ENCODE assay signal across 28 mouse cellular contexts in the genomic region with DNA sequence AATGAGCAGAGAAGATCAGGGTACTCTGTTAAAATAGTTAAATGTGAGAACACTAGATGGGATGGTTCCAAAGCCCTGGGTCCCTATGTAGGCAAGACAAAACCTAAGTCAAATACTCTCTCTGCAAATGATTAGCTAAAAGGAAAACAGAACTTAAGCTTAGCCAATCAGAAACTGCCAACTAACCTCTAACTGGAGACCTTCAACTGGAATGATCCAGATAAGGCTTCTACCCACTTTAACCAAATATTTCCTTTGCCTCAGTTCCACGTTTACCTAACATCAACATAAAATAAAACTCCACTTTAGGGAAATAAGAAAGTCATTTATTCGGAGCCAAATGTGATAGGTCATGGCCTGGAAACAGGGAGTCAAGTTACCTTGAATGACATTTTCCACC.
A peak's percentile ranks its signal among the peaks of the same experiment; 100 is the strongest.
DNase-seq lines count a peak whose midpoint lies in the region; ATAC-seq and TF ChIP-seq lines count a peak whose summit lies in the region.
"Had no signal": no experiment of that assay in that cellular context is flagged by ENCODE, and none has a peak within 500 bp of the region (broad histone marks: within the 10 kb centered on the region; RNA-seq: fewer than 3 reads in every experiment).

No protein-coding gene starts in this region.

- no peaks in the 10 kb centered on the region for H3K36me3 ChIP-seq in liver, adult 2 months (ENCODE audit: control insufficient read depth, insufficient read depth, low read length)
- no peaks in the 10 kb centered on the region for H3K36me3 ChIP-seq in liver, embryonic 11.5 days (ENCODE audit: control insufficient read depth, insufficient read depth, low read length)
- H3K36me3 ChIP-seq in stomach, embryonic 14.5 days (ENCODE audit: control insufficient read depth, insufficient read depth, low read length): no peaks in the 10 kb centered on the region
- H3K36me3 ChIP-seq: embryonic facial prominence, embryonic 12.5 days; hindbrain, embryonic 10.5 days; hindbrain, embryonic 15.5 days; limb, embryonic 13.5 days; lung, embryonic 15.5 days; midbrain, embryonic 12.5 days; neural tube, embryonic 13.5 days had no signal

- H3K79me2 ChIP-seq in liver, adult 2 months (ENCODE audit: control insufficient read depth, insufficient read depth, low read length): no peaks in the 10 kb centered on the region

- H3K27me3 ChIP-seq in liver, adult 2 months (ENCODE audit: control insufficient read depth, insufficient read depth, low read length): no peaks in the 10 kb centered on the region
- H3K27me3 ChIP-seq in liver, embryonic 11.5 days (replicated peaks; ENCODE audit: control insufficient read depth, insufficient read depth, low read length): no peaks in the 10 kb centered on the region
- no peaks in the 10 kb centered on the region for H3K27me3 ChIP-seq in stomach, embryonic 14.5 days (ENCODE audit: control insufficient read depth, insufficient read depth, low read length)
- H3K27me3 ChIP-seq: CH12.LX; embryonic facial prominence, embryonic 12.5 days; hindbrain, embryonic 15.5 days; limb, embryonic 13.5 days; lung, embryonic 15.5 days; megakaryocyte, embryonic 14.5 days; midbrain, embryonic 12.5 days; neural tube, embryonic 13.5 days had no signal

- H3K4me3 ChIP-seq in liver, adult 2 months (ENCODE audit: insufficient read depth, low read depth, low read length): no peak overlapping the region
- no peak overlapping the region for H3K4me3 ChIP-seq in liver, embryonic 11.5 days (ENCODE audit: low read depth, low read length)
- no peak overlapping the region for H3K4me3 ChIP-seq in brown adipose tissue, adult 24 weeks (ENCODE audit: insufficient read depth, low read depth, low read length)
- no peak overlapping the region for H3K4me3 ChIP-seq in stomach, embryonic 14.5 days (ENCODE audit: low read depth, low read length)
- H3K4me3 ChIP-seq: embryonic facial prominence, embryonic 12.5 days; hindbrain, embryonic 10.5 days; hindbrain, embryonic 15.5 days; left cerebral cortex, adult 2 months; limb, embryonic 13.5 days; lung, embryonic 15.5 days; megakaryocyte, embryonic 14.5 days; midbrain, embryonic 12.5 days; neural tube, embryonic 13.5 days had no signal

- no peak overlapping the region for H3K27ac ChIP-seq in liver, adult 2 months (replicated peaks; ENCODE audit: insufficient read depth, low read depth, low read length)
- no peak overlapping the region for H3K27ac ChIP-seq in liver, embryonic 11.5 days (ENCODE audit: low read depth, low read length)
- 0 out of 2 replicates have a peak overlapping the region, but pooled peaks have one; percentile 5 for H3K27ac ChIP-seq in brown adipose tissue, adult 24 weeks (replicated peaks; ENCODE audit: low read depth, low read length)
- H3K27ac ChIP-seq in stomach, embryonic 14.5 days (ENCODE audit: low read length): no peak overlapping the region
- H3K27ac ChIP-seq: embryonic facial prominence, embryonic 12.5 days; hindbrain, embryonic 10.5 days; hindbrain, embryonic 15.5 days; left cerebral cortex, adult 2 months; limb, embryonic 13.5 days; lung, embryonic 15.5 days; midbrain, embryonic 12.5 days; neural tube, embryonic 13.5 days had no signal

- no peak overlapping the region for H3K4me2 ChIP-seq in liver, embryonic 11.5 days
- H3K4me2 ChIP-seq in stomach, embryonic 14.5 days (replicated peaks; ENCODE audit: low read depth, low read length): no peak overlapping the region
- H3K4me2 ChIP-seq: embryonic facial prominence, embryonic 12.5 days; hindbrain, embryonic 15.5 days; limb, embryonic 13.5 days; lung, embryonic 15.5 days; midbrain, embryonic 12.5 days; neural tube, embryonic 13.5 days had no signal

- ATAC-seq in liver, embryonic 11.5 days (replicated peaks; ENCODE audit: low FRiP score): no peak
- peak; percentile 81; the same call in 1 of the 2 replicates for ATAC-seq in stomach, embryonic 14.5 days (ENCODE audit: insufficient number of reproducible peaks, insufficient read depth, low FRiP score, low read depth)
- no peak for ATAC-seq in erythroid progenitor cell, adult 5-6 weeks (replicated peaks; ENCODE audit: low FRiP score, poor library complexity, severe bottlenecking)
- ATAC-seq: forebrain, embryonic 16.5 days; inflammation-experienced regulatory T-cells, adult 6 months had no signal

- WGBS in liver, adult 2 months: 15% methylated on average over 2 of the region's 2 CpGs
- WGBS in liver, embryonic 11.5 days: 43% methylated on average over 2 of the region's 2 CpGs
- 40% methylated on average over 2 of the region's 2 CpGs for WGBS in stomach, embryonic 14.5 days

- TF ChIP-seq CTCF in liver, adult 2 months (IDR thresholded peaks at IDR 0.05; ENCODE audit: low read depth, low read length): no peak

- no peaks in the 10 kb centered on the region for H3K9me3 ChIP-seq in liver, embryonic 11.5 days (ENCODE audit: control insufficient read depth, low read length)
- H3K9me3 ChIP-seq in stomach, embryonic 14.5 days (ENCODE audit: control insufficient read depth, low read depth, low read length): no peaks in the 10 kb centered on the region
- H3K9me3 ChIP-seq: embryonic facial prominence, embryonic 12.5 days; hindbrain, embryonic 10.5 days; hindbrain, embryonic 15.5 days; limb, embryonic 13.5 days; lung, embryonic 15.5 days; midbrain, embryonic 12.5 days; neural tube, embryonic 13.5 days had no signal

- TF ChIP-seq POLR2A in liver, adult 2 months (IDR thresholded peaks at IDR 0.05; ENCODE audit: extremely low read depth, insufficient read depth, low read length): no peak

- peak; percentile 100 for DNase-seq in liver, adult 2 months (ENCODE audit: extremely low read depth, low read depth, low spot score)
- DNase-seq in liver, embryonic 11.5 days (ENCODE audit: low spot score): no peak
- peak; percentile 24 for DNase-seq in 416B (ENCODE audit: low read depth)
- DNase-seq in frontal cortex, postnatal 25 days (ENCODE audit: low spot score in 2 of 2): no peak
- DNase-seq: adrenal gland, postnatal 10 days; cerebellum, adult 11-12 months; cerebellum, adult 9-11 months; embryo, embryonic 11 days; gastrocnemius, postnatal 10 days; heart, postnatal 14 days; kidney, postnatal 25 days; lung, postnatal 4 days; thymus, postnatal 4 days had no signal

- H3K4me1 ChIP-seq in liver, adult 2 months (ENCODE audit: control insufficient read depth, insufficient read depth, low read length): peaks cover 16% of the 10 kb centered on the region
- peaks cover 3% of the 10 kb centered on the region; the same call in 1 of the 2 replicates for H3K4me1 ChIP-seq in liver, embryonic 11.5 days (replicated peaks; ENCODE audit: control insufficient read depth, insufficient read depth, low read length)
- peaks cover 18% of the 10 kb centered on the region; the same call in 1 of the 2 replicates for H3K4me1 ChIP-seq in brown adipose tissue, adult 24 weeks (ENCODE audit: control insufficient read depth, insufficient read depth, insufficient read length, low read length)
- H3K4me1 ChIP-seq in stomach, embryonic 14.5 days (ENCODE audit: control insufficient read depth, insufficient read depth, low read length): no peaks in the 10 kb centered on the region

- H3K9ac ChIP-seq in liver, adult 2 months (ENCODE audit: low read depth, low read length): no peak overlapping the region
- no peak overlapping the region for H3K9ac ChIP-seq in liver, embryonic 11.5 days (ENCODE audit: low read depth, low read length)
- no peak overlapping the region for H3K9ac ChIP-seq in stomach, embryonic 14.5 days (replicated peaks; ENCODE audit: low read depth, low read length)
- H3K9ac ChIP-seq: embryonic facial prominence, embryonic 12.5 days; hindbrain, embryonic 15.5 days; limb, embryonic 13.5 days; lung, embryonic 15.5 days; midbrain, embryonic 12.5 days; neural tube, embryonic 13.5 days had no signal

Comparison
In these comparisons a context has a peak if more than half of its experiments do, and no peak if none do; other contexts are left out.
1. DNase-seq: peak in liver, adult 2 months (single experiment) and 416B (single experiment); none in liver, embryonic 11.5 days (single experiment) and frontal cortex, postnatal 25 days (0 of 2).